Mouse (Mus musculus) layer of hippocampus, adult 2 months (tissue): ENCODE data around the gene Per2. TPM values are rescaled to one million over a fixed set of nuclear protein-coding genes. Genes with fewer than 3 reads are reported as not detected.
"Not testable (repeated sequence)": the region's sequence is repeated elsewhere in the genome, so short reads cannot be mapped to it uniquely, and the experiment has no call there.

Experiments
- DNase-seq, 2 experiments: peaks; one replicate each; pipeline ENCODE4 v3.0.0; 2022; ENCODE audit warnings: low spot score in 2 of 2
- H3K27ac ChIP-seq: fragments of 200-600 bp; 2 replicates; pipeline ENCODE4 v1.8.1; 2022
- H3K4me3 ChIP-seq: fragments of 200-600 bp; 2 replicates; pipeline ENCODE4 v1.8.1; 2022; ENCODE audit warnings: mild to moderate bottlenecking
- CTCF ChIP-seq: fragments of 200-600 bp; conservative IDR thresholded peaks from 2 replicates; pipeline ENCODE4 v1.8.1; 2022; ENCODE audit warnings: antibody characterized with exemption, mild to moderate bottlenecking, moderate library complexity
- total RNA-seq, 2 experiments: library from RNA; stranded (reverse); gene quantifications; 2 replicates each; pipeline ENCODE4 v1.2.3; 2021

Per2 gene
- total RNA-seq, 2 experiments from 2014 or later, result 21.2 to 27.5 TPM

DNA sequence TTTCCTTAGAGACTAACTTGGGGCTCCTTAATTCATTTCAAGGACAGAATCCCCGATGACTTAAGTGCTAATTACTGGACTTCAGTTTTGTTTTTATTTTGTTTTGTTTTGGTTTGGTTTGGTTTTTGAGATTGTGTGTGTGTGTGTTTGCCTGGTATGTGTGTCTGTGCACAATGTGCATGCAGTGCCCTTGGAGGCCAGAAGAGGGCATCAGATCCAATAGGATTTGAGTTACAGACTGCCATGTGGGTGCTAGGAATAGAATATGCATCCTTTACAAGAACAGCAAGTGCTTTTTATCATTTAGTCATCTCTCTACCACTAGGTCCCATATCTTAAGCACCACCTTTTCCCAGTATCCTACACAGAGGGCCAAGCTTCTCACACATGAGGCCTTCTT, 19.8 kb upstream of the Per2 start:
- DNase-seq, result no peak
- no peak overlapping the region for H3K4me3 ChIP-seq
- no peak overlapping the region for H3K27ac ChIP-seq
- TF ChIP-seq CTCF, result peak; percentile 43

DNA sequence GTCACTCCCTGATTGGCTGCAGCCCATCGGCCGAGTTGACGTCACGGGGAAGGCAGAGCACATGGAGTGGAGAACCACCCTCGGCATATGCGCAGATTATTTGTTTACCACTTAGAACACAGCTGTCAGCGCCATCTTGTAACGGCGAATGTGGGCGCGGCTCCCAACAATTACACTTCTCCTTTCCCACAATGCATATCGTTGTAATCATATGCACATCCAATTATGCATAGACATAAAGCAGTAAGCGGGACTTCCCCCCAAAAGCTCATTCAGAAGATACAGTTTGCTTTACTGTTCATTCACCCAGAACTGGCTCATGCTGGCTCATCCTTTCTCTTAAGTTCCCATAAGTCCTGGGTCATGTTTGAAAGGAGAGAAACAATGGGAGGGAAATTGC, 19.0 kb upstream of the Per2 start:
- not testable (repeated sequence) for H3K27ac ChIP-seq, DNase-seq, H3K4me3 ChIP-seq

GRCm38 (mm10) chr1:91469888-91470419, 10.8 kb upstream of the Per2 start:
- Histone ChIP-seq H3K4me3 (no peak overlapping the region), H3K27ac (no peak overlapping the region)
- DNase-seq, result no peak
- TF ChIP-seq CTCF, result no peak

DNA sequence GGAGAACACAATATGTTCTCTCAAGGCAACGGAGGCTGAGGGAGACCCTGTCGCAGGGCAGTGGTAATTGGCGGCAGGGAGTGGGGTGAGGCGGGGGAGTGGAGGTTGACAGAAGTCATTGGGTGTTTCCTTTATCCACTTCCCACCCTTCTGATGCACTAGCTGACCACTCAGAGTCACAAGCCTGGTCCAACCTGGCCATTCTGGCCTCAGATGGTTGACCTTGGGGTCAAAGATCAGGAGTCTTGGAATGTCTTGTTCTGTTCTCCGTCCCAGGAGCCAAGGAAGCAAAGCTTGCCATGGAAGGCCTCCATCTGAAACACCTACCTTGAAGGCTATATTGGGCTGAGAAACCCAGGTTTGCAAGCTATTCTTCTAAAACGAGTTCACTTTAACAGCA, 7.1 kb upstream of the Per2 start:
- H3K27ac ChIP-seq, result no peak overlapping the region
- DNase-seq, result no peak

DNA sequence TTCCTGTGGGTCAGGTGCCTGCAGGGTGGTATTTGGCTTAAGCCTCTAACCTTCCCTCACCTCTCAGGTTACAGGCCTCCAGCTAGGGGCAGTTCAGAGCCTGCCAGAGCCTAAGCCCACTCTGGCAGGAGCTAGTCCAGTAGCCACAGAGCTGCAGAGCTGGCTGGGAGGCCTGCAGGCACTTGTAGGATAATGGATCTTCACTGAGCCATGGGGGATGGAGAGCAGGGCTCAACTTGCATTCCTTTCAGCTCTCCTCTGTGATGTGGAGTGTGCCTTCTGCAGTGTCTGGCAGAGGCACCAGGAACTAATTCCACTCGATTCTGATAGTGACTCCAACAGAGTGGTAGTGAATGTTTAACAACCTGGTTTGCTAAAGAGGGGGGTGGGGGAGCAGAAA, 6.1 kb upstream of the Per2 start:
- Histone ChIP-seq H3K27ac (no peak overlapping the region), H3K4me3 (no peak overlapping the region)
- no peak for TF ChIP-seq CTCF
- DNase-seq, result no peak

More for the DNA sequence above, 7.1 kb upstream of the Per2 start:
- TF ChIP-seq CTCF, result no peak
- H3K4me3 ChIP-seq, result no peak overlapping the region

DNA sequence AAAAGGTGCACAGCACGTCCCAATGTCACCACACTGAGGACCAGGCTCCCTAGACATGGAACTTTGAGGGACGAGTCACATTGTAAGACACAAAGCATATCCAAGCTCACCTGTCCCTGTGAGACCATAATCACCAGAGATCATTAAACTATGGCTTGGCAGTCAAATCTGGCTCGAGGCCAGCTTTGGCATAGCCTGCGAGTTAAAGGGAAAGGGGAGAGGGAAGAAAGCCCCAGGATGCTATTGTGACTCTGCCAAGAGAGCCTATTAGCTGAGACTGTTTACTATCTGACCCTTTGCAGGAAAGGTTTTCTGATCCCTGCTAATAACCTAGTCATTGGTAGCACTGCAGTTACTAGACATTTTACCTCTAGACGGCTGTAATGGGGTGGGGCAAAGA, 5.3 kb upstream of the Per2 start:
- no peak overlapping the region for H3K4me3 ChIP-seq
- no peak overlapping the region for H3K27ac ChIP-seq
- TF ChIP-seq CTCF, result no peak
- DNase-seq, result no peak

GRCm38 (mm10) chr1:91463336-91463995, 4.3 kb upstream of the Per2 start:
- no peak for DNase-seq
- H3K4me3 ChIP-seq, result no peak overlapping the region
- TF ChIP-seq CTCF, result no peak
- H3K27ac ChIP-seq, result no peak overlapping the region

DNA sequence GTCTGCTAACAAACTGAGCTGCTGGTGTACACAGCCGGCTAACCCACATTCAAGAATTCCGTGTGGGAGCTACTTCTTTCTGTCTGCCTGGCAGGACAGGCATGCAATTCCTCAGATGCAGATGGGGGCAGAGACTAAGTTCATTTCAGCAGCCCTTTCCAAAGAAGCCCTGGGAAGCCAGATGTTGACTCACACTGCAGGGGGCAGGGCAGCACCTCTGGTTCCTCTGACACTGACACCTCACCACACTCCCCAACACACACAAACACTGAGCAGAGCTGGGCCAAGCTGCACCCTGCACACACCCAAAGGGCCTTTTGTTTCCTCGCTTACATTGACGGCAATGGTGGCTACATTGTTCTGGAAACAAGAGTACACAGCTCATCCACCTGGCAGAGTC, 1.4 kb upstream of the Per2 start:
- no peak for TF ChIP-seq CTCF
- Histone ChIP-seq H3K4me3 (no peak overlapping the region), H3K27ac (no peak overlapping the region)
- DNase-seq, result no peak

GRCm38 (mm10) chr1:91460069-91460468, 945 bp upstream of the Per2 start:
- TF ChIP-seq CTCF, result no peak
- no peak for DNase-seq
- peak overlapping the region; percentile 94 for H3K4me3 ChIP-seq
- H3K27ac ChIP-seq, result peak overlapping the region; percentile 78; the same call in 1 of the 2 replicates

- no peak for TF ChIP-seq CTCF
- H3K4me3 ChIP-seq, result peak overlapping the region; percentile 94
- DNase-seq, result peak; percentile 27 to 43
- H3K27ac ChIP-seq, result peak overlapping the region; percentile 93
Measured at GRCm38 (mm10) chr1:91458223-91458861, 782 bp downstream of the Per2 start.

- peak; percentile 52 to 83 for DNase-seq
- peak overlapping the region; percentile 94 for H3K4me3 ChIP-seq
- TF ChIP-seq CTCF, result no peak
- H3K27ac ChIP-seq, result peak overlapping the region; percentile 93
Measured at GRCm38 (mm10) chr1:91457698-91458097, 1.4 kb downstream of the Per2 start.

DNA sequence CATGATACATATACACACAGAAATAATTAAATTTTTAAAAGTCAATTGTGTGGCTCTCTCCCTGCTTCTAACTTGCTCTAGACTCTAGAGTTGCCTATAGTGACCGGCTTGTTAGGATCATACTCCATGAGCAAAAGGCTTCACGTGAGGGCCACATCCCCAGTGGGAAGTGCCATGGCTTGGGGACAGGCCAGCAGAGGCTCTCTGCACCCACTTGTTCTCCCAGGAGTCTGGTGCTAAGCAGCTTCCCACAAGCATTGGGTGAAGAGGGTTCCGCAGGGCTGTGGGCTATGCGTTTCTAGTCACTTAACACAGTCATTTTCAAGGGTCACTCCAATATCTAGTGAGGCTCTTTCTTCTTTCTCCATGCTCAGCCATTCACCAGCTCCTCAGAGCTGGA, 2.0 kb downstream of the Per2 start:
- no peak for DNase-seq
- no peak for TF ChIP-seq CTCF
- Histone ChIP-seq H3K4me3 (peak overlapping the region; percentile 94; the same call in 1 of the 2 replicates), H3K27ac (peak overlapping the region; percentile 93)

- Histone ChIP-seq H3K4me3 (peak overlapping the region; percentile 34; the same call in 1 of the 2 replicates), H3K27ac (peak overlapping the region; percentile 93)
- DNase-seq, result peak in 1 of 2 experiments; percentile 20
- no peak for TF ChIP-seq CTCF
Measured at GRCm38 (mm10) chr1:91456301-91456801, 2.8 kb downstream of the Per2 start.
